Mouse (Mus musculus): ENCODE measurements around the gene Psmb11.

Gene Psmb11

GRCm38 (mm10) chr14:54621133-54621532, at the start of gene Psmb11:
TSS of gene Psmb11 (plus strand) at chr14:54621433.
- DNase-seq (ENCODE audit: low spot score in 2 of 2), result no peak

- DNase-seq (ENCODE audit: low spot score in 2 of 2), result no peak
Measured at GRCm38 (mm10) chr14:54572122-54572521, 49.1 kb upstream of the Psmb11 start.

- DNase-seq (ENCODE audit: low spot score in 2 of 2), result no peak
Measured at GRCm38 (mm10) chr14:54572790-54573736, 48.2 kb upstream of the Psmb11 start.

DNA sequence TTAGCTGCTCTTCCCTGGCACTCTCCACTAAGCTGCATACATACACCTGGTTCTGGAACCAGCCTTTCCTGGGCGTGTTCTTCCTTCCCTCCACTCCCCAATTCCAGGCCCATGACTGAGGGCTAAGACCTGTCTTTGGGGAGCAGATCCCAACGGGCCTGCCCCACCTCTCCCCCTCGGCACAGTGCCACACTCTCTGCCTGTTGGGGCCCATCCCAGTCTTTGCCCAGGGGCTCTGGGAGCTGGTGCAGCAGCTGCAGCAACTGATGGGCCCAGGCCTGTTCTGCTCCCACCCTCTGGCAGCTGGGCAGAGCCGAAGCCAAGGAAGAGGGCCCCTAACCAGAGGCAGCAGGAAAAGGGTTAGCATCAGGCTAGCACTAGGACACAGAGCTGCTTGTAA, 47.0 kb upstream of the Psmb11 start:
- no peak for DNase-seq (ENCODE audit: low spot score in 2 of 2)

DNA sequence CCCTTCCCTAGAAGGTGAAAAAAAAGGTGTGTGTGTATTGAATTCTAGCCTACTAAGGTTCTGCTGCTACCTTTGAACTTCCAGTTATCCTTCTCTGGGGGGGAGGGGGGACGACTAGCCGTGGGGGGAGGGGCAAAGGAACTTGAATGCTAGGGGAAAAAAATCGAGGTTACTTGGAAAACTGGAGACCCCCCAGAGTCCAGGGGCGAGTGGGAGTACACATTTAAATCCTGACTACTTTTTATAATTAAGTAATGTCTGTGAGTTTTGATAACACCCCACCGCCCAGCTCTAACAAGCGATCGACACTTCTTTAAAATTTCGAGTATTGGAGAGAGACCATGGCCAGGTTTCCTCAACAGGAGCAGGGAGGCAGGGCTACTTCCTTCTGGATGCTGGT, 46.2 kb upstream of the Psmb11 start:
- no peak for DNase-seq (ENCODE audit: low spot score in 2 of 2)

DNA sequence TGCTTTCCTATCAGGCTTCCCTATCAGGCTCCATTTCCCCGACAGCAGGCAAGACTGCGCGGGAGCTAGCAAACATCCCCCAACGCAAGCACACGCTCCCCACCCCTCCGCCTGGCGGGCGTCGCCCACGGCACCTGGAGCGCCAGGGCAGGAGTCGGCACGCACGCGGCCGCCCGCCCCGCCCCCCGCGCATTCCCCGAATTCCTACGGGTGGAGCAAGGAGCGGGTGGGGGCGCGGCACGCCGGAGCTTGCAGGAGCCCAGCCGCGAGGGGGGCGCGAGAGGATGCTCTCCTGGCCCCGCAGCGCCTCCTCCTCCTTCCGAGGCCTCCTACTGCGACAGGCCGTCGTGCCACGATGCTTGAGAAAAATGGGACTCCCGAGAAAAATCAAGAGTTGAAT, 45.6 kb upstream of the Psmb11 start:
- peak; percentile 52 to 56 for DNase-seq (ENCODE audit: low spot score in 2 of 2)

DNA sequence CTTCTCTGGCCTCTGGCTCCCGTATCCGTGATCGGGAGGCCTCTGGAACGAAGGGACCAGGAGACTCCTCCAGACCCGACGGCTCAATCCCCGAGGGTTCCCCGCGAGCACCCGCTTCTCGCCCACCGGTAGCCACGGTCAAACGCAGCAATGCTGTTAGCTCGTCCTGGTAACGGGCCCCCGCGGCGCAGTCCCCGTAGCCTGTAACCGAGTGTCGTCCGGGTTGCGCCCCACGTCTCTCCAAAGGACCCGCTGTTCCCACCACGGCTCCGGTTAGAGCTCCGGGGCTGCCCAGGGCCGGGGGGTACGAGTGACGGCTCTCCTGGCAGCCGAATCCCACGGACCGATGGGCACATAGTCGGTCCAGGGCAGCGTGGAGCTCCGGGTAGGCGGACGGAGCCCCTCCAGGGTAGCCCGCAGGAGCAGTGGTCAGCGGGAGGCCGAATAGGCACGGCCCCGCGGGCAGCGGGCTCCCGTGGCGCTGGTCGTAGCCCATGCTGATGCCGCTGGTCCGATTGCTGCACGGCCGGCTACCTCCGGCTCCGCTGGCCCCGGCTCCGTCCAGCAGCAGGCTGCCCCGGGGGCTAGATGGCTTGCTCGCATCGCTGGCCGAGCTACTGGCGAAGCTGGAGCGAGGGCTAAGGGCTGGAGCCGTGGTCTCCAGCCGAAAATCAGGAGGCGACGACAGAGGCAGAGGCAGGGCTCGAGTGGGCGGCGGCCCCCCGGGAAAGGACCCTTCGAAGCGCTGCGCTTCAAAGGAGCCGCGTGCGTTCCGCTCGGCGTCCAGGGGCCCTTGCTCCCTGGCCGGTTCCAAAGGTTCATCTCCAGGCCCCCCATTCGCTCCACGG, 44.8 kb upstream of the Psmb11 start:
- no peak for DNase-seq (ENCODE audit: low spot score in 2 of 2)

DNA sequence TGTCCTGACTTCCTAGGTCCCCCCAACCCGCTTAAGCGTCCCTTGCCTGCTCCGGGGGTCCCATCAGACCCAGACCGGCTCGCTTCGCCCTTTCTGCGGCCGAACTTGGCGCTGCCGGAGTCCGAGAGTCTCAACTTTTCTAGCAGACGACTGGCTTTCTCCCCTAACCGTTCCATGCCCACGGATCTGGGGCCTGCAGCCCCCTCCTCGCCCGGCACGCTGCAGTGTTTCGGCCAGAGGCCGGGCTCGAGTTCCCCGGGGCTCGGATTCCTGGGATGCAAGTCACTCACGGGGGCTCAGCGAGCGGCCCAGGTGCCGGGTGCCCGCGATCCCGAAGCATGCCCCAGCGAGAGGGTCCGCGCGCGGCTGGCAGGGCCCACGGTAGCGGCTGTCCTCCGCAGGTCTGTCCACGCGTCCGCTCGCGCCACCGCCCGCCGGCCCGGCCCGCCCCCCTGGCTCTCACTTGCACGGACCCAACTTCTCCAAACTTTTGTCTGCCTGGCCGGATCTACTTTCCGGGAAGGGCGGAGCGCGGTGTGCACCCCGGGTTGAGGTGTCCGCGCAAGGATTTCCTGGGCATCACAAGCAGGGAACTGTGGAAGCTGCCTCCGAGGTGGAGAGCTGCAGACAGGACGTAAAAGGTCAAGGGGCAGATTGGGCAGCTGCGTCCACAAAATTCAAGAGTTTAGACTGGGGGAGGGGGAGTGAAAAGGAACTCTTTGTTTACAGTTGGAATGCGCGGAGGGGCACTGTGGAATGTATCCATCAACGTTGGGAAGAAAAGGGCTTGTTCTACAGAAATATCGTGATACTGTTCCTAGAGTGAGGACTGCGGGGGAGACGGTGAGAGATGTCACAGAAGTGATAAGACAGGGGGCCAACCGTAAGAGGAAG, 43.9 kb upstream of the Psmb11 start, which contains the start of gene Ajuba:
TSS of gene Ajuba (minus strand) at position 470 of the 894 bp plus-strand sequence.
- peak; percentile 93 to 94 for DNase-seq (ENCODE audit: low spot score in 2 of 2)

DNA sequence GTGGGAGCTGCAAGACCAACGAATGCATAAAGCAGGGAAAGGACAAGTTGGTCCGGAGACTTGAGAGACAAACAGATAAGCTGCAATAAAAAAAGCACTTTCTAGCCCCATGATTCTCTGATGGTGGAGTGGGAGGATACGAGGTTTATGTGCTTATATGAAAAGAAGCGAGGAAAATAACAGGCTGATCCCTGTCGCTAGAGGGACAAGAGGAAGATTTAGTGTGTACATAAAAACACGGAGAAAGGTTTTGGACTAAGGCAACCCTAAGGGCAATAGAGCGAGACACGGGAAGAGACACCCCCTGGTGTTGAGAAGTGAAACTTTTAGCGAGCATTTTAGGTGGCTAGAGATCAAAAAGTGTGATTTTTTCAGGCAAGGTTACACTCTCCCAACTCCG, 43.2 kb upstream of the Psmb11 start:
- DNase-seq (ENCODE audit: low spot score in 2 of 2), result peak; percentile 50 to 62

GRCm38 (mm10) chr14:54579638-54580037, 41.6 kb upstream of the Psmb11 start:
- no peak for DNase-seq (ENCODE audit: low spot score in 2 of 2)

GRCm38 (mm10) chr14:54582536-54582935, 38.7 kb upstream of the Psmb11 start:
- DNase-seq (ENCODE audit: low spot score in 2 of 2), result no peak

DNA sequence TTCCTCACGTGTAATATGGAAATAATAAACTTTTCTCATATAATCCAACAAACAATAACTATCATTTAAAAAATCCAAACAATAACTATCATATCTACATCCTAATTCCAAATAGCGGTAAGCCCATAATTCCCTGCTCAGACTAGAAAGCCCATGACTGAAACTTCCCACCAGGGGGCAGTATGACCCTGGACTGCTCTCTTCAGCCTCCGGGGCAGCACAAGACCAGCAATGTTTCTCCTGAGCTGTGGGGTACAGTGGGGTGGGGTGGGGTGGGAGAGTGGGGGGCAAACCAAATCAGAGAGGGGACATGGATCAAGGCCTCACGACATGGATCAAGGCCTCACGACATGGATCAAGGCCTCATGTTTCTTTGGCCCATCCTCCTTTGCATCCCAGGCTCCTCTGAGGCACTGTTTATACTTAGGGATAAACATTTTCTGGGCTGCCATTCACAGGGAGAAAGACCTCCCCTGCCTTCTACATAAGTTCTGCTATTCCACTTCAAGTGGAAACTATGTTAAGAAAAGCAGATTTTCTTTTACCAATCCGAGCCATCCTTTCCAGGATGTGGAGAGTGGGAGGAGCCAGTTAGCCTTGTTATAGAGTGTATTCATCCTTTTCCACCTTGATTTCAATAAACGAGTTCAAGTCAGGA, 37.4 kb upstream of the Psmb11 start:
- DNase-seq (ENCODE audit: low spot score in 2 of 2), result peak in 1 of 2 experiments; percentile 60

DNA sequence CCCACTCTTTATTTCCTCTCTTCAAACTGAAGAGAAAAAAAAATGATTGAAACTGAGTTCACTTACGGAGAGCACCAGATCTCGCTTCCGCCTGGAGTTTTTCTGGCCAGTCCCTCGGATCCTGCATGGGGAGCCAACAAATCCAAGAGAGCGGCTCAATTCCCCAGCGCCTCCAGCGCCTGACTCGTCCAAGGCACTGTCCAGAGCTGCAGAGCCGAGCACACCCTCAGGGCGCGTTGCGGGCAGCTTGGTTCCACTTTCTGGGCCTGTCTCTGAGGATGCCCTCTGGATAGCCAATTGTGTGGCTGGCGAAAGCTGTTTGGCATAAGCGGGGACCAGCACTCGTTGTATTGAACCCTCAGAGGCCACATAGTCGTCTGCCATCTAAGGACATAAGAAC, 30.2 kb upstream of the Psmb11 start:
- DNase-seq (ENCODE audit: low spot score in 2 of 2), result no peak

DNA sequence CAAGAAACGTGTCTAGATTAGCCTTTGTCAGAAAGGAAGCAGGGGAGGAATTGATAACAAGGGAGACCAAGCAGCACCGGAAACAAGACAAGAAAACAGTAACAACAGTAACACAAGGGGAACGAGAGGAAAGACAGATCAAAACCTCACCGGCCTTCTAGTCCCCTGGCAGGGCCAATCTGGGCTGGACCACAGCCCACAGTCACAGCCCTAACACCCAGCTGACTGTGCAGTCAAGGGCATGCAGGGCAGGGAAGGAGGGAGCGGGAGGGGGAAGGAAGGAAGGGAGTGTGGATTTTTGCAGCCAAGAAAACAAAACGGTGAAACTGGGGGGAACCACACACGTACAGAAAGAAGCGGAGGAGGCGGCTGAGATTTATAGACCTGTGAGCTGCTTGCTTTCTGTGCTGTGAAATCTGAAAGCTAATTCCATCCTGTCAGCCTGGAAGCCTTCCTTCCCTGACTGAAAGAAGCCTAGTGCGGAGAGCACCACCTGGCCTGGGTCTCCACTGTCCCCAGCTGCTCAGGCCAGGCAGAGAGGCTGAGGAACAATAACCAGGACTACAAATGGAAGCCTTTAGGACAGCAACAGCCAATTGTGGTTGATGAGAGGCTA, 28.8 kb upstream of the Psmb11 start:
- peak in 1 of 2 experiments; percentile 55 for DNase-seq (ENCODE audit: low spot score in 2 of 2)

DNA sequence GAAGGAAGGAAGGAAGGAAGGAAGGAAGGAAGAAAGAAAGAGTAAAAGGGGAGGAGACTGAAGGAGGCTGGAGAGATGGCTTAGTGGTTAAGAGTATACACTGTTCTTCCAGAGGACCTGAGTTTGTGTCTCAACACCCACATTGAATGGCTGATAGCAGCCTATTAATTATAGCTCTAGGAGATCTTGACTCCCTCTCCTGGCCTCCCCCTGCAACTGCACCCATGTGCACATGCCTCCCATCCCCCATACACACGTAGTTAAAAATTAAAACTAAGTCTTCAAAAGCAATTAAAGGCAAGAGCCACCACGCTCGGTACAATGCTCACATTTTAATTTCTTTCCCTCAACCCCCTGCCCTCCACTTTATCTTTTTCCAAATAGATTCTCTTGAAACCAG, 27.2 kb upstream of the Psmb11 start:
- no peak for DNase-seq (ENCODE audit: low spot score in 2 of 2)

DNA sequence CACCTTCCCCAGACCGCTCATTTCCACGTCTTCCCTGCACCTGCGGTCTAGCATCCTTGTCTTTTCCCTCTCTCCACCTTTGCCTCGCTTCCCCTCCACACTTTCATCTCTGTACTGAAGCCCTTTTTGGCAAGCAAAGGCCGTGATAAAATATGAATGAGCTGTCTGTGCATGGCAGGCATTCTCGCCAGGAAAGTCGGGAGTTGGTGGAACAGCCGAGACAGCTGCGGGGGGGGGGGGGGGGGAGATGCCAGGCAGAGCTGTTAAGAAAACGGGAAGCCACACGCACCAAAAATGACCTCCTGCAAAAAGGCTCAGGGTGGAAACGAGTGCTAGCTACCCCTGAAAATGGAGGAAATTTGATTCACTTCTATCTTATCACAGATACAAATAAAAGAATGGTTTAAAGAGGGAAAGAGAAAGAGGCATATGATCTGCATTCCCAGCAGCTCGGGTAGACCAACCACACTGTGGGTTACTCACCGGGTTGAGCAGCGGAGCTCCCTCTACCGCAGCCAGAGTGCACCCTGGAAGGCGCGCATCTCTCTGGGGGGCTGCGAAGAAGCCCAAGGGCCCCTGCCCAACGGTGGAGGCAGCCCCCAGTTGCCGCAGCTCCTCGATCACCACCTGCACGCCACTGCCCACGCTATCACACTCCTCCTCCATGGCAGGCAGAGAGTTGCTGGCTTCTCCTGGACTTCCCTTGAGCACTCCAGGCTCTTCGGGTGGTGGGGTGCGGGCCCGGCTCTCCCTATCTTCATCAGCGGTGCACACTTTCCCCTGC, 26.4 kb upstream of the Psmb11 start:
- no peak for DNase-seq (ENCODE audit: low spot score in 2 of 2)

GRCm38 (mm10) chr14:54597084-54597483, 24.1 kb upstream of the Psmb11 start:
- no peak for DNase-seq (ENCODE audit: low spot score in 2 of 2)

DNA sequence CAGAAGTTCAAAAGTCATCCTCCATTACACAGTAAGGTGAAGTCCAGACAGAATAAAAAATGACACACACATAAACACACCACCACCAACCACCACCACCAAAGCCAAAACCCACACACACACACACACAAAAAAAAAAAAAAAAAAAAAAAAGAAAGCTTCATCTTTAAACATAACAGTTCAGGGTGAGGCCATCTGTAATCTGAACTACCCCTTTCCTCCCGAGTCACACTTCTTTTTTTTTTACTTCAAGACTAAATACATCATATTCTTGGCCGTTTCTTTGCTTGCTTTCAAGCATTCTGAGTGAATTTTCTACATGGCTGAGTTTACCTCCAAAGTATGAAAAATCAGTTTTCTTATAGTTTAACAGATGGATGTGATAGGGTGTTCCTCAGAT, 19.6 kb upstream of the Psmb11 start:
- DNase-seq (ENCODE audit: low spot score in 2 of 2), result no peak

- DNase-seq (ENCODE audit: low spot score in 2 of 2), result no peak
Measured at GRCm38 (mm10) chr14:54602613-54603012, 18.6 kb upstream of the Psmb11 start.
